Mouse (Mus musculus) ovary, postnatal 14 days (tissue): ENCODE measurements at regions not wholly inside any gene's neighbourhood (a gene's known extent, or its start where the extent isn't known, plus 50 kb on each side); places are given as distances from the start of the nearest gene placed in this dataset.

Experiments
- DNase-seq: peaks from one replicate; pipeline ENCODE4 v3.0.0; 2022; ENCODE audit warnings: low spot score

DNA sequence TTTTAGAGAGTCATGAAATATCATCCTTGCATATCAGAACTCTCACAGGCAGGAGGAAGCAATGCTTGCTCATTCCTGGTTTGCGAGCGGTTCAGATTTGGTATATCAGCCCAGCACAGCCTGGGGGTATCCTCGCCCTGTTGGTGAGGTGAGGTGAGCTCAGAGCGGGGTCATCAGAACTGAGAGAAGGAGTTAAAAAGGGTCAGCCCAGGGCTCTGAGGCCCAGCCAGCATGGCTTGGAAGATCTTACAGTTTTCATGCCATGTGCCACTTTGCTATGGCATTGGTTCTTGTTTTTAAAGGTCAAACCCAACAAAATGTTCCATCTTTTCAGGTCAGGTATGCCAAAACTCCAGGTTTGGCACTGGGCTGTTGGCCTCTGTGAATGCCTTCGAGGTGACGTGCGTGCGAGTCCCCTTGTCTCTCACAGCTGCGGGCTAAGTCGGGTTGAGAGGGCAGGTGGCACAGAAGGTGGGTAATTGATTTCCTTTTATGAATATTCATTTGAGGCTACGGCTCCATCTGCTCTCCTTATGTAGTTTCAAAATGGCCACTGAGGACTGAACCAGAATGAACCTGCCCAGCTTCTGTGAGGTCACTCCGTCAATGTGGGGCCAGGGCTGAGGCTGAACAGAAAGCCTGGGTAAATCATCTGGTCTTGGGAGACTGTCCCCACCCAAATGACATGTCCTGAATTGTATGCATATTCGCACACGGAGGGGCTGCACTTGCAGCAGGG is 86.3 kb downstream of the Hhipl2 start:
- no peak for DNase-seq

DNA sequence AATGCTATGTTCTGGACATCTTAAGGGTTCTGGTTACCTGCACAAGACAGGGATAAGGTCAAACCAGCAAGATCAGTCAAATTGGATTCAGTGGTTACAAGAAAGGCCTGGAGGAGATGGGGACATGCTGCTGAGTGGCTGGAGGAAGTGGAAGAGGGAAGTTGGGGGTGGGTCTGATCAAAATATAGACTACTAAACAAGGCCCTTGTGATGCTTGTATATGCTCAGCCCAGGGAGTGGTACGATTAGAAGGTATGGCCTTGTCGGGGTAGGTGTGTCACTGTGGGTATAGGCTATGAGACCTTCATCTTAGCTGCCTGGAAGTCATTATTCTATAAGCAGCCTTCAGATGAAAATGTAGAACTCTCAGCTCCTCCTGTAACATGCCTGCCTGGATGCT is 89.9 kb downstream of the Hhipl2 start:
- no peak for DNase-seq

GRCm38 (mm10) chr1:183510759-183511158 is 92.7 kb downstream of the Hhipl2 start:
- DNase-seq: no peak

DNA sequence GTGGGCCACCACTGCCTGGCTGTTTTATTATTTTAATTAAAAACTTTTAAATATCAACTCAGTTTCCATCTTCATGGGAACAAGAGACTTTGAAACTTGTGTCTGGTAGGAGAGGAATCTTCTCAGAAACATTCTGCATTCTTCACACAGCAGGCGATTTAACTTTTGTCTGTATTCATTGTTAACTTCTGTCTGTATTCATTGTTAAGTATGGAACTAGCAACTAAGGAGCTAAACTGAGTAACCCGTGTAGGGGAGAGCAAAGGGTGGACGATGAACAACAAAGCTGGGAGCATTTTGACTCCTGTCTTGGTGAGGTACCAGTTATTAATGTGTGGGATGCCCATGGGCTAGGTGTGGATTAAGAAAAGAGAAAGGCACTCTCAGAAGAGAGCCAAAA is 95.9 kb downstream of the Hhipl2 start:
- DNase-seq: no peak

DNA sequence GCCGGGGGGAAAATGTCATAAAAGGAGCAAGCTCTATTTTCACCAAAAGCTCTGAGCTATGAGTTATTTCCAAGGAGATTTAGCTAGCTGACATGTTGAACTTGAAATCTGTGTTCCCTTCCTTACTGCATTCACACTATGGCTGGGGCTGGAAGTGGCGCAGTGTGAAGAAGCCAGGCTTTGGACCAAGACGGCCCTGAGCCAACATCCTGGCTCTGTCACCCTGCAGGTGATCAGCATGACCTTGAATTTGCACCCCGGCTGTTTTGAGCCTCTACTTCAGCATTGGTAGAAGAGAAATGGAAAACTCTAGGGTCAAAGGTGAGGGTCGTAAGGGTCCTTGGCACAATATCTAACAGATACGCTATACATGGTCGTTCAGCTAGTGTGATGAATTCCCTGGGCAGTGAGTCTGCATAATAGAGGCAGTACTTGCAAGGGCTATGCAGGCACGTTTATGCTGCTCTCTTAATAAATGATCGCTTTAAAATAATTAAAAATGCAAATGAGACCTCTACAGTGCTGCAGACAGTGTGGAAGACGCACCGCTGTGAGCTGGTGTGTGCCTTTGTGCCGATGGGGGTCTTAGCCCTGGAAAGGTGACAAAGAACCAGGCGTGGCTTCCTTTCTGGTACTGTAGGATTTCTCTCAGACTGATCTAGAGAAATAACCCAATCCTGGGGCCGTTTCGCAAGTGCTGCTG is 96.4 kb downstream of the Hhipl2 start:
- DNase-seq: no peak

DNA sequence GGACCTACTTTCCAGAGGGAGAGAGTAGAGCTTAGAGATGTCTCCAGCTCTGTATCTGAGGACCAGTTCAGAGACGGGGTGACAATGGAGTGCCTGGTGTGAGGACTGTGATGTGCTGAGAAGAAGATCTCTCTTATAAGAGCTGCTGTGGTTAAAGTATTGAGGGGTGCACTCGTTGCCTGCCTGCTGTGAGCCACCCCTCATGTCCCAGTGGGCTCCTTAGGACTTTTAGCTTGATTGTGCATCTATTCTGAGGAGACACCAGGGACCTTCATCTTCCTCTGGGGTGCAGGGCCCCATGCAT is 96.9 kb downstream of the Hhipl2 start:
- DNase-seq: no peak

DNA sequence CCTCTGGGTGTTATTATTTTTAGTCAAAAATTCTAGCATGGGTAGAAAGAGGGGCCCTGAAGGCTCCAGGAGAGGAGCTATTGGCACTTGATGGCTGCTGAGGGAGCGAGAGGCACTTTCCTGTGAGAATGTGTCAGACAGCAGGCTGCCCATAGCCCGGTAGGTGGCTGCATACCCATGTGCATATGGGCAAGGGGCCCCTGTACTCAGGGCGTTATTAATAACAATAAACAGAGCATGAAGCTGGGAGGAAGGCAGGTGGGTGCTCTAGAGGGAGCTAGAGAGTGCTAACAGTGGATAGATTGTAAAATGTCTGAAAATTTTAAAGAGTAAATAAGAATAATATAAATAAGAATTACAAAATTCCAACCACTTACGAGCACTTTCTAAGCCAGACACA is 98.2 kb downstream of the Hhipl2 start:
- no peak for DNase-seq

DNA sequence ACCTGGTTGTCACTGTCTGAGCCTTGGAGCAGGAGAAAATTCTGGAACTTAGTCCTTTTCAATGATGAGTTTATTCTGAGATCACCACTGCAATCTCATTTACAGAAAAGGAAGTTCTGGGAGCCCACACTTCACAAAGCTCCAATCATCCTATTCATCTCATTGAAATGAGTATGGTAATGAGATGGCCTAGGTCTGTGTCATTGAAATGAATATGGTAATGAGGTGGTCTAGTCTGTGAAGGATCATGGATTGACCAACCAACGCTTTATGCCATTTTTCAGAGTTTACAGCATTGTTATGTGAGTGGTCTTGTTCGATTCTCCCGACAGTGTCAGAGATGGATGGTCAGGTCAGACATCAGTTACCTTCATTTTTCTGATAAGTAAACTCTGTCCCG is 99.2 kb downstream of the Hhipl2 start:
- DNase-seq: no peak

DNA sequence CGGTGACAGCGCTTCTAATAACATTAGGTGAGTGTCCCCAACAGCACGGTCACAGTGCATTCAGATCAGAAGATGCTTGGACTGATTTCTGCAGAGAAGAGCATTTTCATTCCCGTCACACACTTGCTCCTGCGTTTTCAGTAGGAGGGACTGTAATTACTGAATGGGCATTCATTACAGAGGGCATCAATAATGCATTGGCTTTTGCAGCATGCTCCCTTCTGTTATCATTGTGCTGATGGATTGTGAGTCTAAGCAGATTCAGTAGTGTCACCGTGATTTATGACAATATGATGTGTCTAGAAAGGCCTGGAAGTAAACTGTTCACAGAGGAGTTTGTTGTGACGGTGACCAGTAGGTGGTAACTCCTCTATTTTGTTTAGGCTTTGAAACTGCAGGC is 103.6 kb downstream of the Hhipl2 start:
- DNase-seq: no peak

GRCm38 (mm10) chr1:183533386-183533785 is 115.4 kb downstream of the Hhipl2 start:
- DNase-seq: no peak

GRCm38 (mm10) chr1:183548752-183549387 is 130.9 kb downstream of the Hhipl2 start:
- no peak for DNase-seq

DNA sequence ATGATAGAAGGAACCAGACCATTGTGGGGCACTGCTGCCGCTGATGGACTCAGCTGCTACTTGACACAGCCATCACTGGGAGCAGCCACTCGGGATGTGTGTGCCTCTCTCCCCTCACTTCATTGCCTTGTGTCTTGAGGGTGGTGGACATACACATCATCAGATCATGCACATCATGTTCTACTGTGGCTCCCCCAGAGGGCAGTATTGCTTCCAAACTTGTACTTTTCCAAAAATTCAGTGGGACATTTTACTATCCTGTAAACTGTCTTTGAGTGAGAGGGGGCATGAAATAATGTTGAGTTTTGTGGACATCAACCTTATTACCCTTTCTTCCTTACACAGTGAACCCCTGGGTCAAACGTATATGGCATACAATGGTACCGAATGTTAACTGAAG is 134.6 kb downstream of the Hhipl2 start:
- DNase-seq: no peak

DNA sequence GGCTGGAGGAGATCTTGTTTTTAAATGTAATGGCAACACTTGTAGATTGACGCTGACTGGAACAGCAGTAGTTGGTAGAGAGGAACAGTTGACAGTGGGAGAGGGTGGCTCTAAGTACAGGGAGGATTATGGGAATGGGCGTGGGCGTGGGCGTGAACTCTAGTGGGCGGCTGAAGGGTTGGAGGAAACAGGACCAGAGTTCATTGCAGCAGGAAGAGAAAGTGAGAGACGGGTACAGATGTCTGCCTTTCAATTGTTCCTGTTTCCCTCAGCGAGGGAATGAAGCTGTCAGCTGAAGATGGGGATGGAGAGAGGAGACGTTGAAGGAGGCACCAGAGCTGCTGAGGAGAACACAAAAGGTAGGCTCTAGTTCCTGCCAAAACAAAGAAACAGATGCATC is 135.2 kb downstream of the Hhipl2 start:
- DNase-seq: no peak

GRCm38 (mm10) chr1:183562853-183563252 is 144.8 kb downstream of the Hhipl2 start:
- DNase-seq: no peak

DNA sequence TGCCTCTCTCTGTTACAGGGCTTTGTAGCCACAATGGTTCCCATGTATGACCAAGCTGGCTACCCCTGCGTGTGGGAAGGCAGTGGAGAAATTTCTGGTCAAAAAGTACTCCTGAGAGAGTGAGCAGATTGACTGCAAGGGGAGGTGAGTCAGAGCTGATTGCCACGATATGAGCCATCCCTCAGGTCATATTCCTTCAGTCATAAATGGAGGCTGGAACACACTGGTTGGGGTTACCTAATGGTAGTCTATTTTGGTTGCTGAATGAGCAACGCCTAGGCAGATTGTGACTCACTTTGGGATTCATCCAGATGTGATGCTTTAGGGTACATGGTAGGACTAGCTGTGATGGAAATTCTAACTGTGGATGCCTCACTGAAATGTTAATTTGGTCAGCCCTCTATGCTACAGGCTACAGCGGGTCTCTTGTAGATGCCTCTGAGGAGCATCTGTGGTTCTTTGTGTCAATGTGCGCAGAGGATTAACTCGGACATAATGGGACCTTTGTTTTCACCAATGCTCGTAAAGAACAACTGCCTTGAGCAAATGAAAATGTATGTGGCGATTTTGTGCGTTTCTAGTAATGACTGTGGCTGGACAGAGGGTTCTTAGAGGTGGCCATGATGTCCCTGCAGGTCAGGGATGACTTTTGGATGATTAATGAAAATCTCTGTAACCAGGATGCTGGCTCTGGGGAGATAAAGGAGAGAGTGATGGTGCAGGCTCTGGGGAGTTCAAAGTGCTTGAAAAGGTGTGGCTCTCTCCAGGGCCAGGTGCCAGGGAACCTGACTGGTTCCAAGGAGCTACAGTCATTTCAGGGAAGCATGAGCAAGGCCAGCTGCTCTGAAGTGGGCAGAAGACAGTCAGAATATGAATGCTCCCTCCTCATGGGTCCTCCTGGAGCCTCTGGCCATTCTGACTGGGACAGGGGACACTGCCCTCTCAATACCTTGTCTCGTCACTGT is 155.9 kb downstream of the Hhipl2 start:
- DNase-seq: no peak

- no peak for DNase-seq
Observed at GRCm38 (mm10) chr1:183584861-183585260, 166.8 kb downstream of the Hhipl2 start.

DNA sequence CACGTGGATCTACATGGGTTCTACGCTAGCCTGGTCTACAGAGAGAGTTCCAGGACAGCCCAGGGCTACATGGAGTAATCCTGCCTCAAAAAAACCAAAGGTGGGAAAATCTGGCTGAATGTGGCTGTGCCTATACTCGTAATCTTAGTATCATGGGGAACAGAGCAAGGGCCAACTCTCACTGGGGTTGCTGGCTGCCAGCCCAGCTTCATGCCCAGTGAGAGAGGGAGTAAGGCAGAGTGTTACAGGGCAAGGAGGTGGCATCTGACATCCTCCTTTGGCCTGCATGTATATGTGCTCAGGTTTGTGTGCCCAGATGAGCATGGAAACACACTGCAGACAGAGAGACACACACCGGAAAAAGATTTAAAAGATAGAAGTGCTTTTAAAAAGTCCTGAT is 168.4 kb downstream of the Hhipl2 start:
- no peak for DNase-seq

DNA sequence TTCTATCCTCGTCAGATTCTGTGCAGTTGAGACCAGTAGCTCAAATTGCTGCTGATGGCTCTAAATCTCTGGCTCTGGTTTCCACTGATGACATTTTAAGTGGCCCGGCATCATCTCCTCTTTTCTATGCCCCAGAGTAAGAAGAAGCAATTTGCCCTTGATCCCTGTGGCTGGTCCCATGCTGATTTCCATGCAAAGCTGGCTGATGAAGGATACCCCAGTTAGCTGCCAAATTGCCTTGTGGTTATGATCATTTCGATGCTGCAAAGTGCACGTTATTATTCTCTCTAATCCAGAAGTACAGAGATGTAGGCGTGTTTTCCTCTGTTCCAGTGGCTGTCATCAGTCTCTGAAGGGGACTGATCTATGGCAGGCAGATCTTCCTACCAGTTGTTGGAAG is 177.3 kb downstream of the Hhipl2 start:
- no peak for DNase-seq

DNA sequence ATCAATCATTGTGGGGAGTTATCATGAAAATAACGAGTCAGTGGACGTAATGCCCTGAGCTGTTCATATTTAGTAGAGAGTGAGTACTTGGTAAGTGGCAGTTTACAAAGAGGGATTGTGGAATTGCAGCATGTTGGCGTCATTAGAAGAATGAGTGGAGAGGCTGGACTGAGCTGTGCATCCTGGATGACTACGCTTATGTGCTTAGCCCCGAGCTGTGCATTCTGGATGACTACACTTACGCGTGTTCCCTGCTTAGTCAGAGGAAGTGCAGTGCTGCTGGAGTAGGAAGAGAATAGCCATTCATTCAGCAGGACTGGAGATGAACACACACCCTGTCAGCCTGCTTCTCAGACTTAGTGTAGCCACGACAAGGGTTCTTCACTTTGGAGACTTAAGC is 182.5 kb downstream of the Hhipl2 start:
- no peak for DNase-seq

DNA sequence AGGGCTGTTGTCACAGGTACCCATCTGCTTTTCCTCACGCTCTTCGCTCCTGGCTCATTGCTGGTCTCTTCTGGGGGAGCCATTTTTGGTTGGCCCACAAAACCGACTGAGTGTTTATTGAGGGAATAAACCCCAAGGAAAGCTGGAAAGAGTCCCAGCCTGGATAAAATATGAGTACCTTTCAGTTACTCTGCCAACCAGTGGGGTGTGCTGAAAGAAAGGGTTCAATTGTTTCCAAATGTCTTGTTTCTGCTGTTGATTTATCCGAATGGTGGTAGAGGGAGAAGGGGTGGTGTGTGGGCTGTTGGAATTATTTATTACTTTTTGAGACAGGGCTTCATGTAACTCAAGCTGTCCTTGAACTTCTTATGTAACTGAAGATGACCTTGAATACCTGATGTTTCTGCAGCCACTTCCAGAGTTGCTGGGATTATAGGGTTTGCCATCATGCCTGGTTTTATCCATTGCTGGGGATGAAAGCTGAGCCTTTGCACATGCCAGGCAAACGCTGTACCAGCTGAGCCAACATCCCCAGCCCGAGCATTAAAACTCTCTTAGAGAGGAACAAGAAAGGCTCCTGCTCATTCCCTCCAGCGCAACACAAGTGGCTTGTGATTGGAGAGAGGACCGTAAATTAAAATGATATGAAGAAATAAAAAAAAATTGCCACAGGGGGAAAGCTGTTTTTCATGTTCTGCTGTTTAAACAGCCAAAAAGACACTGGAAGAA is 194.1 kb downstream of the Hhipl2 start:
- no peak for DNase-seq

GRCm38 (mm10) chr1:183619451-183620059 is 201.5 kb downstream of the Hhipl2 start:
- no peak for DNase-seq
